Mouse (Mus musculus) forebrain, postnatal 0 days (tissue): ENCODE measurements around the gene Mast4. TPM values are rescaled to one million over a fixed set of nuclear protein-coding genes. Genes with fewer than 3 reads are reported as not detected.
A peak's percentile ranks its signal among the peaks of the same experiment; 100 is the strongest.

Source experiments
- ATAC-seq: fragments of 200-750 bp; cut with Nextera tagmentation; 2 replicates; pipeline ENCODE4 v1.8.0; 2017; ENCODE audit warnings: mild to moderate bottlenecking, moderate library complexity
- DNase-seq: peaks from one replicate; pipeline ENCODE4 v3.0.0-alpha.2; 2015
- H3K27ac ChIP-seq: fragments of 300-500 bp; sonication (generic); 2 replicates; pipeline ENCODE4 v1.5.1; 2014; ENCODE audit warnings: low read depth, mild to moderate bottlenecking, antibody characterized with exemption, low read length, moderate library complexity, mixed read lengths
- H3K27me3 ChIP-seq: fragments of 300-500 bp; sonication (generic); 2 replicates; pipeline ENCODE4 v1.6.1; 2014; ENCODE audit warnings: mild to moderate bottlenecking, low read length, mixed read lengths; ENCODE audit not compliant: insufficient read depth
- H3K36me3 ChIP-seq: fragments of 300-500 bp; sonication (generic); 2 replicates; pipeline ENCODE4 v1.6.1; 2014; ENCODE audit warnings: mild to moderate bottlenecking, moderate library complexity; ENCODE audit not compliant: insufficient read depth
- H3K4me1 ChIP-seq: fragments of 300-500 bp; sonication (generic); 2 replicates; pipeline ENCODE4 v1.6.1; 2014; ENCODE audit warnings: antibody characterized with exemption; ENCODE audit not compliant: insufficient read depth
- H3K4me2 ChIP-seq: fragments of 300-500 bp; sonication (generic); 2 replicates; pipeline ENCODE4 v1.6.1; 2014; ENCODE audit warnings: low read depth, mild to moderate bottlenecking, moderate library complexity
- H3K4me3 ChIP-seq: fragments of 300-500 bp; sonication (generic); 2 replicates; pipeline ENCODE4 v1.5.1; 2014; ENCODE audit warnings: low read depth, low read length, mixed read lengths
- H3K9ac ChIP-seq: fragments of 300-500 bp; sonication (generic); 2 replicates; pipeline ENCODE4 v1.6.1; 2014; ENCODE audit warnings: mild to moderate bottlenecking
- H3K9me3 ChIP-seq: fragments of 300-500 bp; sonication (generic); 2 replicates; pipeline ENCODE4 v1.6.1; 2016; ENCODE audit warnings: low read length
- CTCF ChIP-seq: sonication (generic); IDR thresholded peaks from 2 replicates; pipeline ENCODE4 v1.5.1; 2016; ENCODE audit warnings: antibody characterized with exemption, control low read depth, low read depth
- WGBS: fragments of 180-500 bp; shearing (Covaris S2); extraction: QIAGEN DNeasy Blood & Tissue Kit; methylation state at CpG from one replicate; pipeline ENCODE4 v1.1.7; 2014; 5-methylcytosine and 5-hydroxymethylcytosine counted together
- polyA plus RNA-seq: library from polyadenylated mRNA; unstranded; fragments of >200 nt; fragmentation: Nextera tagmentation; extraction: Ambion mirVana; gene quantifications from 2 replicates; pipeline ENCODE4 v1.2.1, GENCODE M21; 2015
- total RNA-seq: library from RNA; depleted of rRNA; stranded (reverse); fragments of >200 nt; gene quantifications from 2 replicates; pipeline ENCODE4 v1.2.3, GENCODE M21; 2014

The Mast4 gene
- total and polyA plus RNA-seq, 2 experiments from 2014 or later = 17.2 to 40.1 TPM

- Histone ChIP-seq H3K36me3 (no peaks in the 10 kb centered on the region), H3K9me3 (no peaks in the 10 kb centered on the region), H3K4me3 (no peak overlapping the region), H3K27me3 (no peaks in the 10 kb centered on the region), H3K4me2 (no peak overlapping the region), H3K4me1 (no peaks in the 10 kb centered on the region), H3K9ac (no peak overlapping the region), H3K27ac (no peak overlapping the region)
- ATAC-seq (no peak), DNase-seq (no peak)
- 71% methylated on average over 11 of the region's 11 CpGs for WGBS
- no peak for TF ChIP-seq CTCF
Measured at GRCm38 (mm10) chr13:102988251-102988895, 345.9 kb downstream of the Mast4 start.

- ATAC-seq (no peak), DNase-seq (no peak)
- no peak overlapping the region for H3K4me2 ChIP-seq
- no peak overlapping the region for H3K27ac ChIP-seq
- H3K9ac ChIP-seq = no peak overlapping the region
- 98% methylated on average over 4 of the region's 4 CpGs for WGBS
- H3K4me1 ChIP-seq = no peaks in the 10 kb centered on the region
- H3K36me3 ChIP-seq = no peaks in the 10 kb centered on the region
- H3K27me3 ChIP-seq = no peaks in the 10 kb centered on the region
- H3K4me3 ChIP-seq = no peak overlapping the region
- no peaks in the 10 kb centered on the region for H3K9me3 ChIP-seq
- peak; percentile 30 for TF ChIP-seq CTCF
Measured at GRCm38 (mm10) chr13:102984550-102984949, 349.7 kb downstream of the Mast4 start.

- H3K36me3 ChIP-seq = no peaks in the 10 kb centered on the region
Measured at GRCm38 (mm10) chr13:102973853-102974252, 360.4 kb downstream of the Mast4 start.

GRCm38 (mm10) chr13:102963471-102963870, 370.8 kb downstream of the Mast4 start:
- ATAC-seq (no peak), DNase-seq (no peak)
- Histone ChIP-seq H3K9ac (no peak overlapping the region), H3K36me3 (no peaks in the 10 kb centered on the region), H3K9me3 (no peaks in the 10 kb centered on the region), H3K4me3 (no peak overlapping the region), H3K27ac (no peak overlapping the region), H3K4me2 (no peak overlapping the region), H3K4me1 (no peaks in the 10 kb centered on the region), H3K27me3 (no peaks in the 10 kb centered on the region)
- TF ChIP-seq CTCF = no peak
- 97% methylated on average over 6 of the region's 6 CpGs for whole genome bisulfite sequencing

More at GRCm38 (mm10) chr13:102973853-102974252, 360.4 kb downstream of the Mast4 start:
- Histone ChIP-seq H3K4me1 (no peaks in the 10 kb centered on the region), H3K9me3 (no peaks in the 10 kb centered on the region), H3K9ac (no peak overlapping the region), H3K27me3 (no peaks in the 10 kb centered on the region), H3K4me3 (no peak overlapping the region), H3K27ac (no peak overlapping the region), H3K4me2 (no peak overlapping the region)
- 86% methylated on average over 5 of the region's 5 CpGs for WGBS
- ATAC-seq = no peak
- no peak for TF ChIP-seq CTCF
- no peak for DNase-seq

GRCm38 (mm10) chr13:102958273-102959270, 375.7 kb downstream of the Mast4 start:
- H3K4me3 ChIP-seq = peak overlapping the region; percentile 35
- no peak overlapping the region for H3K27ac ChIP-seq
- H3K9me3 ChIP-seq = no peaks in the 10 kb centered on the region
- DNase-seq (no peak), ATAC-seq (0 out of 2 replicates have a peak, but pooled peaks have one; percentile 19)
- H3K9ac ChIP-seq = peak overlapping the region; percentile 39
- WGBS = 50% methylated on average over 19 of the region's 19 CpGs
- H3K4me2 ChIP-seq = peak overlapping the region; percentile 61
- no peak for TF ChIP-seq CTCF
- H3K4me1 ChIP-seq = no peaks in the 10 kb centered on the region
- no peaks in the 10 kb centered on the region for H3K27me3 ChIP-seq
- H3K36me3 ChIP-seq = no peaks in the 10 kb centered on the region

GRCm38 (mm10) chr13:102957508-102958272, 376.6 kb downstream of the Mast4 start:
- Histone ChIP-seq H3K36me3 (no peaks in the 10 kb centered on the region), H3K4me2 (peak overlapping the region; percentile 61), H3K27ac (peak overlapping the region; percentile 58; the same call in 1 of the 2 replicates), H3K4me1 (no peaks in the 10 kb centered on the region), H3K9ac (peak overlapping the region; percentile 39), H3K27me3 (no peaks in the 10 kb centered on the region), H3K4me3 (peak overlapping the region; percentile 35), H3K9me3 (no peaks in the 10 kb centered on the region)
- TF ChIP-seq CTCF = no peak
- ATAC-seq (peak; percentile 79), DNase-seq (peak; percentile 67)
- 4% methylated on average over 15 of the region's 15 CpGs for WGBS
